Mouse (Mus musculus) embryo, embryonic 9.5 days (tissue): ENCODE measurements around the gene Olfr62.
A peak's percentile ranks its signal among the peaks of the same experiment; 100 is the strongest.

Source experiments
- DNase-seq: peaks from one replicate; pipeline ENCODE4 v3.0.0-alpha.2; 2017; ENCODE audit errors: extremely low spot score

Olfr62 gene

GRCm38 (mm10) chr4:118658652-118659051, at the start of gene Olfr62:
Gene Olfr62, plus strand, starts transcription at chr4:118658952.
- no peak for DNase-seq

GRCm38 (mm10) chr4:118609836-118610235, 48.9 kb upstream of the Olfr62 start:
- no peak for DNase-seq

- DNase-seq = peak; percentile 34
Observed at GRCm38 (mm10) chr4:118612619-118613018, 46.1 kb upstream of the Olfr62 start.

- DNase-seq = no peak
Observed at GRCm38 (mm10) chr4:118615412-118615811, 43.3 kb upstream of the Olfr62 start.

GRCm38 (mm10) chr4:118620279-118620966, 38.3 kb upstream of the Olfr62 start, which contains the start of the genes Cfap57 and Ebna1bp2:
Gene Cfap57, minus strand, starts transcription at chr4:118620777.
Gene Ebna1bp2, plus strand, starts transcription at chr4:118620799.
- peak; percentile 91 for DNase-seq

- no peak for DNase-seq
Observed at GRCm38 (mm10) chr4:118620967-118621320, 37.8 kb upstream of the Olfr62 start.

- DNase-seq = no peak
Observed at GRCm38 (mm10) chr4:118621781-118622180, 37.0 kb upstream of the Olfr62 start.

GRCm38 (mm10) chr4:118630261-118630660, 28.5 kb upstream of the Olfr62 start:
- DNase-seq = no peak

GRCm38 (mm10) chr4:118642346-118643190, 16.2 kb upstream of the Olfr62 start:
- DNase-seq = no peak

- peak; percentile 69 for DNase-seq
Observed at GRCm38 (mm10) chr4:118645234-118645633, 13.5 kb upstream of the Olfr62 start.

- DNase-seq = no peak
Observed at GRCm38 (mm10) chr4:118687086-118687485, 28.3 kb downstream of the Olfr62 start.

GRCm38 (mm10) chr4:118692412-118692973, 33.7 kb downstream of the Olfr62 start, which contains the start of gene Olfr1342:
Gene Olfr1342, minus strand, starts transcription at chr4:118692756.
- peak; percentile 2 for DNase-seq

- DNase-seq = no peak
Observed at GRCm38 (mm10) chr4:118693812-118694211, 35.1 kb downstream of the Olfr62 start.

GRCm38 (mm10) chr4:118703223-118703622, 44.5 kb downstream of the Olfr62 start, which contains the start of gene Olfr1341:
Gene Olfr1341, plus strand, starts transcription at chr4:118703523.
- DNase-seq = no peak

GRCm38 (mm10) chr4:118708086-118708485, 49.3 kb downstream of the Olfr62 start:
- no peak for DNase-seq

GRCm38 (mm10) chr4:118711656-118712055, 52.9 kb downstream of the Olfr62 start:
- DNase-seq = no peak
